Mouse (Mus musculus) liver, adult 2 months (tissue): ENCODE results near the gene Ccdc81.

Experiments
- CTCF ChIP-seq: fragments of 200-500 bp; IDR thresholded peaks from 2 replicates; pipeline ENCODE4 v1.5.1; 2011; ENCODE audit warnings: low read depth, low read length, control low read depth
- POLR2A ChIP-seq: fragments of 200-500 bp; IDR thresholded peaks from 2 replicates; pipeline ENCODE4 v1.6.1; 2011; ENCODE audit warnings: low read length, control low read depth; ENCODE audit not compliant: insufficient read depth; ENCODE audit errors: extremely low read depth

- TF ChIP-seq POLR2A, result no peak
- no peak for TF ChIP-seq CTCF
These were observed 57.8 kb downstream of the Ccdc81 start for GRCm38 (mm10) chr7:89845669-89846068.
